Mouse (Mus musculus) CD4-positive naive resting alpha-beta T cell, adult 57 days (primary cell): Measurements from ENCODE around the gene Snx3. TPM values are rescaled to one million over a fixed set of nuclear protein-coding genes. Genes with fewer than 3 reads are reported as not detected.

ENCODE experiments used
- total RNA-seq: library from RNA; stranded (reverse); gene quantifications from one replicate; pipeline ENCODE4 v1.2.4, GENCODE M21; 2023

Gene Snx3
- 108 TPM for total RNA-seq

GRCm38 (mm10) chr10:42501775-42502348 is at the start of gene Snx3:
Gene Snx3 (plus strand): TSS chr10:42502030.

DNA sequence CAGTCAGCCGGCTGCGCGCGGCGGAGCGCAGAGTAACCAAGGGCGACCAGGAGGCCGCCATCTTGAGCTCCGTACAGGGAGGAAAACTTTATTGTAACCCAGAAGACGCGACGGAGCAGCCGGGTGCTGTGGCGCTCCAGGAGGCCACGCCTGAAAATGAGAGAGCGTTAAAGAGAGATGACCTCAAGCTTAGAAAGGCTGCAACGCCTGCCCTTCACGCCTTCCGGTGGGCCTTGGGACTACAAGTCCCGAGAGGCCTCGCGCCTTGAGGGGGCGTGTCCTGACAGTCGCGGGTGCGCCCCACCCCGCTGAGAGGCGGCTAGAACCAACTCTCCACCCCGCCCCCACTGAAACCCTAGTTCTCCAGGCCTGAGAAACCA is 23.5 kb upstream of the Snx3 start, which contains the start of gene Afg1l:
TSS of gene Afg1l (minus strand) at position 225 of the 380 bp plus-strand sequence.

DNA sequence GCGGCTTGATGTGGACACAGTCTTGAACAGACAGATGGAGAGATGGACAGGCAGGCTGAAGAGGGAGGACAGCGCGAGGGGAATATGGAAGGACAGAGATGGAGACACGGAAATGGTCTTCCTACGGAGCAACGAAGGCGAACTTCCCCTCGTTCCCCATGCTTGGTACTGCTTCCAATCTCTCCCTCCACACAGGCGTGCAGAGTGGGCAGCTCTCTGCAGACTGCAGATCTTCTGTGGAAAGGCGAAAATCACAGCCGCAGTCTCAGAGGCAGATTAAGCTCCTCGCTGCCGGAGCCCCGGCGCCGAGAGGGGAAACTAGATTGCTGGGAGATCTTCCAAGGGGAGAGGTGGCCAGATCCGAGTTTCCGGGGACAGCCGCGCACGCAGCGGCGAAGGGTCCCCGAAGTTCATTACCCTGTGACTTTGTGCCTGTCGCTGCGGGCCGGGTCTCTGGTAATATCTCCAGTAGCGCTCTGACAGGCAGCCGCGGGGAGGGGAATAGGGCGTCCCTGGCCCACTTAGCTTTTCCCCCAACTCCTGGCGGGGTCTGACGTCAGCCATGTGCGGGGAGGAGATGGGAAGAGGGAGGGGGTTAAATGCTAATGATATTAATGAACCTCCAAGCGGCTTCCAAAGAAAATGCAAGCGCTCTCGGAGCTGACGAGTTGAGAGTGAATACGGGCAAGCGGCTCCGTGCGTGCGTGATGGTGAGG is 81.5 kb downstream of the Snx3 start, which contains the start of the genes Nr2e1 and Ostm1:
TSS of gene Nr2e1 (minus strand) at position 476 of the 716 bp plus-strand sequence.
TSS of gene Ostm1 (plus strand) at position 666 of the 716 bp plus-strand sequence.

Other genes starting within 250 kb of the Snx3 start
- 72.4 TPM for gene Foxo3, start 225.3 kb upstream of the Snx3 start, total RNA-seq
- gene Afg1l, start 23.5 kb upstream of the Snx3 start, total RNA-seq, result 6.0 TPM
- not detected for gene Nr2e1, start 81.6 kb downstream of the Snx3 start, total RNA-seq
- 28.1 TPM for gene Ostm1, start 81.8 kb downstream of the Snx3 start, total RNA-seq